Mouse (Mus musculus) macrophage (primary cell): Measurements from ENCODE around the gene Lmo4. TPM values are rescaled to one million over a fixed set of nuclear protein-coding genes. Genes with fewer than 3 reads are reported as not detected.

ENCODE experiments used
- H3K27ac ChIP-seq: fragments of 350-480 bp; formaldehyde crosslinking; 2 replicates; pipeline ENCODE4 v1.9.0; 2021
- H3K36me3 ChIP-seq: fragments of 350-480 bp; formaldehyde crosslinking; 2 replicates; pipeline ENCODE4 v1.9.0; 2021; ENCODE audit errors: inconsistent target
- H3K4me3 ChIP-seq: fragments of 350-480 bp; formaldehyde crosslinking; 2 replicates; pipeline ENCODE4 v1.9.0; 2021; ENCODE audit errors: inconsistent target
- H3K79me2 ChIP-seq: fragments of 350-480 bp; formaldehyde crosslinking; 2 replicates; pipeline ENCODE4 v1.9.0; 2021; ENCODE audit errors: inconsistent target
- WGBS: methylation state at CpG from one replicate; pipeline ENCODE4 v1.1.7; 2026; ENCODE audit warnings: inconsistent platforms; ENCODE audit not compliant: missing documents; 5-methylcytosine and 5-hydroxymethylcytosine counted together
- polyA plus RNA-seq: library from polyadenylated mRNA; stranded (reverse); fragments of 250-400 nt; gene quantifications from 3 replicates; pipeline ENCODE4 v1.2.4, GENCODE M21; 2018; ENCODE audit warnings: inconsistent platforms

Lmo4 gene
- polyA plus RNA-seq, 1 experiment from 2014 or later, result 34.5 TPM

GRCm38 (mm10) chr3:144182229-144182628, 22.8 kb downstream of the Lmo4 start:
- H3K4me3 ChIP-seq, result no peak overlapping the region
- whole genome bisulfite sequencing, result 86% methylated on average over 6 of the region's 6 CpGs
- no peak overlapping the region for H3K27ac ChIP-seq
- no peaks in the 10 kb centered on the region for H3K36me3 ChIP-seq
- no peaks in the 10 kb centered on the region for H3K79me2 ChIP-seq

DNA sequence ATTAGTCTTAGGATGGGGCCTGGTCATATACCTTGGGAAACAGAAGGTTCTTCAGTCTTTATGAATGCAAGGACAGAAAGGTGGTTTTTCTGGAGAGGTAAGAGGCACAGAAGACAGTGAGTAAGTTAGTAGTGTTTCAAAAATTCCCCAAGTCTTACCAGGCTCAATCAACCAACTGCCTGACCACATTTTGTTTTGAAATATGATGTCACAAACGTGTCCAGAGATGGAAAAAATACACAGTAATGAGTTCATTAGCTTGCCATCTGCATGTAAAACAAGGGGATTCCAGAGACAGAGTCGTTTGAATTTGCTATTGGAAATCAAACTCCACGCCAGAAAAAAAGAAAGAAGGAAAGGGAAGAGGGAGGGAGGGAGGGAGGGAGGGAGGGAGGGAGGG, 26.1 kb downstream of the Lmo4 start:
- Histone ChIP-seq H3K36me3 (no peaks in the 10 kb centered on the region), H3K4me3 (no peak overlapping the region), H3K79me2 (no peaks in the 10 kb centered on the region), H3K27ac (no peak overlapping the region)
- 73% methylated on average over 3 of the region's 3 CpGs for WGBS

GRCm38 (mm10) chr3:144173866-144174588, 31.0 kb downstream of the Lmo4 start:
- Histone ChIP-seq H3K27ac (no peak overlapping the region), H3K36me3 (no peaks in the 10 kb centered on the region)
- 96% methylated on average over 7 of the region's 7 CpGs for WGBS

GRCm38 (mm10) chr3:144173138-144173537, 31.9 kb downstream of the Lmo4 start:
- WGBS, result 96% methylated on average over 11 of the region's 11 CpGs
- H3K27ac ChIP-seq, result no peak overlapping the region

More at GRCm38 (mm10) chr3:144173866-144174588, 31.0 kb downstream of the Lmo4 start:
- no peaks in the 10 kb centered on the region for H3K79me2 ChIP-seq
- no peak overlapping the region for H3K4me3 ChIP-seq

DNA sequence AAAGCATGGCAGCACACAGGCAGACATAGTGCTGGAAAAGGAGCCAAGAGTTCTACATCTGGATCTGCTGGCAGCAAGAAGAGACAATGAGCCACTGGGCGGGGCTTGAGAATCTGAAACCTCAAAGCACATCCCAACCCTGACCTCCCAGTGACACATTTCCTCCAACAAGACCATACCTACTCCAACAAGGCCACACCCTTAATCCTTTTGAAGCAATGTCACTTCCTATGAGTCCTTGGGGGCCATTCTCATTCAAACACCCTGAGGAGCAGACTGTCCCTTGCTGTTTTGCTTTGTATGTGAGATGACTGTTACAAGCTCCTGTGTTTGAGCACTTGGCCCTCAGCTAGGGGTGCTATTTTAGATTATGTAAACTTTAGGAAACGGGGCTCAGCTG, 33.3 kb downstream of the Lmo4 start:
- WGBS, result 77% methylated on average over 2 of the region's 2 CpGs
- no peak overlapping the region for H3K4me3 ChIP-seq
- no peak overlapping the region for H3K27ac ChIP-seq
- no peaks in the 10 kb centered on the region for H3K36me3 ChIP-seq
- no peaks in the 10 kb centered on the region for H3K79me2 ChIP-seq

More at GRCm38 (mm10) chr3:144173138-144173537, 31.9 kb downstream of the Lmo4 start:
- no peaks in the 10 kb centered on the region for H3K36me3 ChIP-seq
- no peak overlapping the region for H3K4me3 ChIP-seq
- H3K79me2 ChIP-seq, result no peaks in the 10 kb centered on the region

DNA sequence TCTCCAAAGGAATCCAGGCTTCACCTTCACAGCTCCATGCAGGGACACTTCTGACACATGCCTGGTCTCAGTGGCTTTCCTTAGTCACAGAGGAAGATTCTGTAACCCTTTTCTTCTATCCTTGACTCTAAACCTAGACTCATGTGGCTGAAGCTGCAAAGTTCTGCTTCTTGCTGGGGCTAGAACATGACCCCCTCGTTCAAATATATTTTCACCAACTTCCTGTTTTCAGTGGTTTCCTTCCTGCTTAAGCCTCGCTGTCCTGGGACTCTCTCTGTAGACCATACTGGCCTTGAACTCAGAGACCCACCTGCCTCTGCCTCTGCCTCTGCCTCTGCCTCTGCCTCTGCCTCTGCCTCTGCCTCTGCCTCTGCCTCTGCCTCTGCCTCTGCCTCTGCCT, 34.5 kb downstream of the Lmo4 start:
- Histone ChIP-seq H3K79me2 (no peaks in the 10 kb centered on the region), H3K4me3 (no peak overlapping the region), H3K27ac (no peak overlapping the region), H3K36me3 (no peaks in the 10 kb centered on the region)
- 0% methylated on average over 2 of the region's 2 CpGs for WGBS

GRCm38 (mm10) chr3:144166439-144167155, 38.4 kb downstream of the Lmo4 start:
- no peaks in the 10 kb centered on the region for H3K79me2 ChIP-seq
- no peaks in the 10 kb centered on the region for H3K36me3 ChIP-seq
- WGBS, result 92% methylated on average over 8 of the region's 8 CpGs
- no peak overlapping the region for H3K4me3 ChIP-seq
- H3K27ac ChIP-seq, result no peak overlapping the region

GRCm38 (mm10) chr3:144165439-144165838, 39.6 kb downstream of the Lmo4 start:
- WGBS, result 92% methylated on average over 12 of the region's 12 CpGs

GRCm38 (mm10) chr3:144164665-144165385, 40.2 kb downstream of the Lmo4 start:
- no peak overlapping the region for H3K27ac ChIP-seq
- no peak overlapping the region for H3K4me3 ChIP-seq
- no peaks in the 10 kb centered on the region for H3K79me2 ChIP-seq
- H3K36me3 ChIP-seq, result no peaks in the 10 kb centered on the region
- WGBS, result 83% methylated on average over 8 of the region's 9 CpGs

More at GRCm38 (mm10) chr3:144165439-144165838, 39.6 kb downstream of the Lmo4 start:
- Histone ChIP-seq H3K4me3 (no peak overlapping the region), H3K79me2 (no peaks in the 10 kb centered on the region), H3K27ac (no peak overlapping the region), H3K36me3 (no peaks in the 10 kb centered on the region)

GRCm38 (mm10) chr3:144163718-144164117, 41.3 kb downstream of the Lmo4 start:
- WGBS, result 94% methylated on average over 2 of the region's 2 CpGs
- Histone ChIP-seq H3K79me2 (no peaks in the 10 kb centered on the region), H3K36me3 (no peaks in the 10 kb centered on the region), H3K4me3 (no peak overlapping the region), H3K27ac (no peak overlapping the region)

GRCm38 (mm10) chr3:144162156-144162555, 42.9 kb downstream of the Lmo4 start:
- H3K36me3 ChIP-seq, result no peaks in the 10 kb centered on the region
- no peaks in the 10 kb centered on the region for H3K79me2 ChIP-seq
- 96% methylated on average over 8 of the region's 8 CpGs for WGBS
- no peak overlapping the region for H3K4me3 ChIP-seq
- H3K27ac ChIP-seq, result no peak overlapping the region

DNA sequence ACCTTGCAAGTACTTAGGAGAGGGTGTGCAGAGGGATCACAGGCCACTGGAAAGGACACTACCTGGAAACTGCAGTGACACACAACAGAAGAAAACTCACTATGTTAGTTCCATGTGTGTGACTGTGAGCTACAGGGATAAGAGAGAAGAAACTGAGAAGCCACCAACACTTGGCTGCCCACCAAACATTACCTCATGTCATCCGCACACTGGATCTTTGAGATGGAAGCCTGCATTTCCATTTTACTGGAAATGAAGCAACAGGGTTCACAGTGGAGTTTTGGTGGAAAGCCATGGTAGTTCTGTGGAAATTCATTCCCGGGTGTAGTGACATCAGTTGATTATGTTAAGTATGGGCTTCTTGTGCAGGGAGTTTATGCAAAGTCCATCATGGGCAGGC, 43.8 kb downstream of the Lmo4 start:
- Histone ChIP-seq H3K36me3 (no peaks in the 10 kb centered on the region), H3K27ac (no peak overlapping the region), H3K79me2 (no peaks in the 10 kb centered on the region), H3K4me3 (no peak overlapping the region)
- 88% methylated on average over 2 of the region's 2 CpGs for WGBS

DNA sequence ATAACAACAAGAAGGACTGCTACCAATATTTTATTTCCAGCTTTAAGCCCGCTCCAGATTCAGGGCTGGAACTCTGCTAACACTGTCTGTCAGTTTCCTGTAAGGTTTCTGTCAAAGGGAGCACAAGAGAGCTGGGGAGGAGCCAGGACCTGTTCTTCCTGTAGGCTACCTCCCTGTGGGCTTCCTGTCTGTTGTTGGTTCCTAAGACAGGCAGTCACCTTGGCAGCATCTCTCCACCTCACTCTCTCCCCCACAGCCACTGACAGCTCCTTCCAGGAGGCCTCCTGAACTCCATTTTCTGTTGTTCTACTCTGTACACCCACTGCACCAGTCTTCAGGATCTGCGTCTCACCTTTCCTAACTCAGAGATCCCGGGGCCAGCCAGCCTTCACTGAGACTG, 49.3 kb downstream of the Lmo4 start:
- Histone ChIP-seq H3K79me2 (no peaks in the 10 kb centered on the region), H3K27ac (no peak overlapping the region), H3K36me3 (no peaks in the 10 kb centered on the region), H3K4me3 (no peak overlapping the region)
- 67% methylated on average over 3 of the region's 3 CpGs for WGBS

DNA sequence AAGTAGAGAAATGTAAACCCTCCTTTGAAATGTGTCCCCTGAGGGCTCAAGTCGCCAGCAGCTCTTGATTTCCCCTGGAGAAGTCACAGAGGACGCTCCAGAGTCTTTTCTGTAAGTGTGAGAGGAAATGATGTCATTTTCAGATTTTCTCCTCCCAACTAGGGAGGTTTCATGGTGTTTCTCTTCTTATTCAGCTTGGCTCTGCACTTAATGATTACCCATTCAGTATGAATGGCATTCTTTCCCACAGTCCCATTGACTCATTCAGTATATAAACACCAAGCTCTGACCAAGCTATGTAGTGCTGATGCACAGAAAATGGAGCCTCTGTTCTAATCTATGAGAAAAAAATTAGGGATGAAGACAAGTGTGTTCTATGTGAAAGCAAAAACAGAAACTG, 51.6 kb downstream of the Lmo4 start:
- Histone ChIP-seq H3K4me3 (no peak overlapping the region), H3K79me2 (no peaks in the 10 kb centered on the region), H3K36me3 (no peaks in the 10 kb centered on the region), H3K27ac (no peak overlapping the region)
- 52% methylated on average over 2 of the region's 2 CpGs for WGBS

DNA sequence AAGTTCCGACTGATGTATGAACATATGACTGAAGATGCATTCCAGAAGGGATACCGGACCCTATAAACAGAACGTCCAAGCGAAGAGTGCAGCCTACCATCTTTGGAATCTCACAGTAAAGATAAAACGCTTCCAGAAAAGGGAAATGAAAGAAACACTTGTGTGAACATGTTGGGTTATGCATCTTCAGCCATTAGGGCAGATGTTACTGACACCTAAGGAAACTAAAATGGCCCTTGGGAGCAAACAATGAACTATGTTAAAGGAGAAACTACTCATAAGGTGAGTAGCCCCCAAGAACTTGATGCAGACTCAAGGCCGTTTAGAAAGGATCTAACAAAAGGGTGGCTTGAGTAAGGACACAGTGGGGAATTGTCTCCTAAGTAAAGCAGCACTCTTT, 54.0 kb downstream of the Lmo4 start:
- 80% methylated on average over 6 of the region's 6 CpGs for WGBS
- H3K27ac ChIP-seq, result no peak overlapping the region
- no peaks in the 10 kb centered on the region for H3K79me2 ChIP-seq
- H3K36me3 ChIP-seq, result no peaks in the 10 kb centered on the region
- no peak overlapping the region for H3K4me3 ChIP-seq
